Mouse (Mus musculus) heart, embryonic 16.5 days (tissue): Measurements from ENCODE around the gene Ino80d. TPM values are rescaled to one million over a fixed set of nuclear protein-coding genes. Genes with fewer than 3 reads are reported as not detected.

Source experiments
- ATAC-seq: fragments of 200-750 bp; cut with Nextera tagmentation; replicated peaks from 2 replicates; pipeline ENCODE4 v1.8.0; 2017; ENCODE audit warnings: moderate number of reproducible peaks; ENCODE audit not compliant: insufficient read depth, low FRiP score; ENCODE audit errors: extremely low read depth
- H3K27ac ChIP-seq: fragments of 300-500 bp; sonication (generic); 2 replicates; pipeline ENCODE4 v1.5.1; 2014; ENCODE audit warnings: mild to moderate bottlenecking, low read length, control low read depth, moderate library complexity
- H3K27me3 ChIP-seq: fragments of 300-500 bp; sonication (generic); 2 replicates; pipeline ENCODE4 v1.6.1; 2014; ENCODE audit warnings: low read length, mixed read lengths; ENCODE audit not compliant: control insufficient read depth, insufficient read depth
- H3K36me3 ChIP-seq: fragments of 300-500 bp; sonication (generic); 2 replicates; pipeline ENCODE4 v1.6.1; 2014; ENCODE audit not compliant: control insufficient read depth, insufficient read depth
- H3K4me1 ChIP-seq: fragments of 300-500 bp; sonication (generic); 2 replicates; pipeline ENCODE4 v1.6.1; 2014; ENCODE audit warnings: low read length, mixed read lengths; ENCODE audit not compliant: control insufficient read depth, insufficient read depth
- H3K4me2 ChIP-seq: fragments of 300-500 bp; sonication (generic); 2 replicates; pipeline ENCODE4 v1.6.1; 2014; ENCODE audit warnings: low read depth, mild to moderate bottlenecking, control low read depth, low read length
- H3K4me3 ChIP-seq: fragments of 300-500 bp; sonication (generic); 2 replicates; pipeline ENCODE4 v1.5.1; 2014; ENCODE audit warnings: mild to moderate bottlenecking, control low read depth, low read length
- H3K9ac ChIP-seq: fragments of 300-500 bp; sonication (generic); 2 replicates; pipeline ENCODE4 v1.6.1; 2014; ENCODE audit warnings: low read length, control low read depth
- H3K9me3 ChIP-seq: fragments of 300-500 bp; sonication (generic); replicated peaks from 2 replicates; pipeline ENCODE4 v1.6.1; 2016; ENCODE audit warnings: low read length; ENCODE audit not compliant: control insufficient read depth
- WGBS: fragments of 180-500 bp; shearing (Covaris S2); extraction: QIAGEN DNeasy Blood & Tissue Kit; methylation state at CpG from one replicate; pipeline ENCODE4 v1.1.7; 2014; 5-methylcytosine and 5-hydroxymethylcytosine counted together
- polyA plus RNA-seq: library from polyadenylated mRNA; unstranded; fragments of >200 nt; fragmentation: Nextera tagmentation; extraction: Ambion mirVana; gene quantifications from 2 replicates; pipeline ENCODE4 v1.2.1, GENCODE M21; 2015

Gene Ino80d
- polyA plus RNA-seq, 1 experiment from 2014 or later, result 8.0 TPM

GRCm38 (mm10) chr1:62986267-62986666 lies 128.2 kb downstream of the Ino80d start:
- Histone ChIP-seq H3K4me1 (no peaks in the 10 kb centered on the region), H3K4me3 (peak overlapping the region; percentile 5), H3K4me2 (peak overlapping the region; percentile 36), H3K27ac (no peak overlapping the region), H3K9me3 (no peaks in the 10 kb centered on the region), H3K36me3 (no peaks in the 10 kb centered on the region), H3K9ac (0 out of 2 replicates have a peak overlapping the region, but pooled peaks have one; percentile 31), H3K27me3 (no peaks in the 10 kb centered on the region)
- WGBS, result 21% methylated on average over 7 of the region's 7 CpGs
- ATAC-seq, result no peak

GRCm38 (mm10) chr1:62984566-62984965 lies 129.9 kb downstream of the Ino80d start:
- H3K9ac ChIP-seq, result peak overlapping the region; percentile 69
- no peaks in the 10 kb centered on the region for H3K36me3 ChIP-seq
- H3K4me1 ChIP-seq, result no peaks in the 10 kb centered on the region
- peak overlapping the region; percentile 47 for H3K4me3 ChIP-seq
- H3K4me2 ChIP-seq, result peak overlapping the region; percentile 65
- no peaks in the 10 kb centered on the region for H3K9me3 ChIP-seq
- 21% methylated on average over 11 of the region's 11 CpGs for WGBS
- ATAC-seq, result peak; percentile 33; the same call in 1 of the 2 replicates
- no peaks in the 10 kb centered on the region for H3K27me3 ChIP-seq
- H3K27ac ChIP-seq, result no peak overlapping the region

GRCm38 (mm10) chr1:62976742-62977141 lies 137.7 kb downstream of the Ino80d start:
- Histone ChIP-seq H3K27me3 (no peaks in the 10 kb centered on the region), H3K9ac (no peak overlapping the region), H3K36me3 (no peaks in the 10 kb centered on the region), H3K27ac (no peak overlapping the region), H3K4me3 (no peak overlapping the region), H3K9me3 (no peaks in the 10 kb centered on the region), H3K4me1 (no peaks in the 10 kb centered on the region), H3K4me2 (no peak overlapping the region)
- WGBS, result 72% methylated on average over 3 of the region's 3 CpGs
- no peak for ATAC-seq

- no peaks in the 10 kb centered on the region for H3K27me3 ChIP-seq
- H3K4me2 ChIP-seq, result peak overlapping the region; percentile 39
- H3K9ac ChIP-seq, result no peak overlapping the region
- whole genome bisulfite sequencing, result 20% methylated on average over 5 of the region's 5 CpGs
- no peak overlapping the region; the same call in 1 of the 2 replicates for H3K4me3 ChIP-seq
- H3K27ac ChIP-seq, result no peak overlapping the region
- peaks cover 4% of the 10 kb centered on the region for H3K4me1 ChIP-seq
- no peaks in the 10 kb centered on the region; the same call in 1 of the 2 replicates for H3K9me3 ChIP-seq
- no peak for ATAC-seq
- H3K36me3 ChIP-seq, result no peaks in the 10 kb centered on the region
Observed at GRCm38 (mm10) chr1:62966885-62967284, 147.6 kb downstream of the Ino80d start.

GRCm38 (mm10) chr1:62964291-62964690 lies 150.2 kb downstream of the Ino80d start:
- ATAC-seq, result peak; percentile 80
- WGBS, result 17% methylated on average over 6 of the region's 6 CpGs
- Histone ChIP-seq H3K9me3 (no peaks in the 10 kb centered on the region; the same call in 1 of the 2 replicates), H3K4me2 (no peak overlapping the region), H3K4me3 (no peak overlapping the region), H3K9ac (no peak overlapping the region), H3K36me3 (no peaks in the 10 kb centered on the region), H3K27me3 (no peaks in the 10 kb centered on the region), H3K27ac (no peak overlapping the region), H3K4me1 (peaks cover 4% of the 10 kb centered on the region)

GRCm38 (mm10) chr1:62956942-62957645 lies 157.4 kb downstream of the Ino80d start:
- Histone ChIP-seq H3K9me3 (no peaks in the 10 kb centered on the region), H3K4me2 (no peak overlapping the region), H3K27ac (no peak overlapping the region), H3K4me1 (no peaks in the 10 kb centered on the region; the same call in 1 of the 2 replicates), H3K9ac (no peak overlapping the region), H3K27me3 (no peaks in the 10 kb centered on the region), H3K36me3 (no peaks in the 10 kb centered on the region), H3K4me3 (no peak overlapping the region)
- 42% methylated on average over 1 of the region's 1 CpGs for WGBS
- no peak for ATAC-seq

GRCm38 (mm10) chr1:62956526-62956925 lies 157.9 kb downstream of the Ino80d start:
- WGBS, result 70% methylated on average over 5 of the region's 5 CpGs
- Histone ChIP-seq H3K9ac (no peak overlapping the region), H3K27me3 (no peaks in the 10 kb centered on the region), H3K27ac (no peak overlapping the region), H3K36me3 (no peaks in the 10 kb centered on the region), H3K4me1 (peaks cover 2% of the 10 kb centered on the region), H3K4me2 (no peak overlapping the region), H3K9me3 (no peaks in the 10 kb centered on the region), H3K4me3 (no peak overlapping the region)
- no peak for ATAC-seq

- ATAC-seq, result no peak
- no peak overlapping the region for H3K9ac ChIP-seq
- no peak overlapping the region for H3K27ac ChIP-seq
- no peak overlapping the region for H3K4me2 ChIP-seq
- no peaks in the 10 kb centered on the region for H3K27me3 ChIP-seq
- H3K36me3 ChIP-seq, result no peaks in the 10 kb centered on the region
- no peak overlapping the region for H3K4me3 ChIP-seq
- peaks cover 2% of the 10 kb centered on the region for H3K4me1 ChIP-seq
- 83% methylated on average over 6 of the region's 6 CpGs for WGBS
- H3K9me3 ChIP-seq, result no peaks in the 10 kb centered on the region
Observed at GRCm38 (mm10) chr1:62955340-62955739, 159.1 kb downstream of the Ino80d start.

GRCm38 (mm10) chr1:62953036-62953435 lies 161.4 kb downstream of the Ino80d start:
- no peak overlapping the region for H3K27ac ChIP-seq
- no peaks in the 10 kb centered on the region for H3K27me3 ChIP-seq
- no peak overlapping the region for H3K4me2 ChIP-seq
- 76% methylated on average over 4 of the region's 4 CpGs for WGBS
- no peaks in the 10 kb centered on the region for H3K36me3 ChIP-seq
- ATAC-seq, result no peak
- peaks cover 2% of the 10 kb centered on the region; the same call in 1 of the 2 replicates for H3K4me1 ChIP-seq
- H3K9me3 ChIP-seq, result no peaks in the 10 kb centered on the region
- H3K9ac ChIP-seq, result no peak overlapping the region
- no peak overlapping the region for H3K4me3 ChIP-seq
